Mouse (Mus musculus) lung, embryonic 15.5 days (tissue): ENCODE data around the gene Glis2. TPM values are rescaled to one million over a fixed set of nuclear protein-coding genes. Genes with fewer than 3 reads are reported as not detected.

Experiments used
- ATAC-seq: fragments of 200-750 bp; cut with Nextera tagmentation; 2 replicates; pipeline ENCODE4 v1.8.0; 2017; ENCODE audit warnings: moderate number of reproducible peaks, borderline replicate concordance; ENCODE audit not compliant: low FRiP score, low TSS enrichment; ENCODE audit errors: extremely low read depth
- H3K27ac ChIP-seq: fragments of 300-500 bp; sonication (generic); 2 replicates; pipeline ENCODE4 v1.5.1; 2015; ENCODE audit warnings: moderate library complexity, mild to moderate bottlenecking, inconsistent platforms
- H3K27me3 ChIP-seq: fragments of 300-500 bp; sonication (generic); 2 replicates; pipeline ENCODE4 v1.6.1; 2015; ENCODE audit warnings: inconsistent platforms
- H3K36me3 ChIP-seq: fragments of 300-500 bp; sonication (generic); 2 replicates; pipeline ENCODE4 v1.6.1; 2015; ENCODE audit warnings: inconsistent platforms
- H3K4me1 ChIP-seq: fragments of 300-500 bp; sonication (generic); 2 replicates; pipeline ENCODE4 v1.6.1; 2015; ENCODE audit warnings: inconsistent platforms
- H3K4me2 ChIP-seq: fragments of 300-500 bp; sonication (generic); 2 replicates; pipeline ENCODE4 v1.6.1; 2015; ENCODE audit warnings: inconsistent platforms, mild to moderate bottlenecking, moderate library complexity
- H3K4me3 ChIP-seq: fragments of 300-500 bp; sonication (generic); 2 replicates; pipeline ENCODE4 v1.5.1; 2015; ENCODE audit warnings: mild to moderate bottlenecking, inconsistent platforms
- H3K9ac ChIP-seq: fragments of 300-500 bp; sonication (generic); 2 replicates; pipeline ENCODE4 v1.6.1; 2015; ENCODE audit warnings: inconsistent platforms
- H3K9me3 ChIP-seq: fragments of 300-500 bp; sonication (generic); 2 replicates; pipeline ENCODE4 v1.6.1; 2016; ENCODE audit warnings: inconsistent platforms
- WGBS: fragments of 180-500 bp; shearing (Covaris S2); methylation state at CpG from one replicate; pipeline ENCODE4 v1.1.7; 2015; 5-methylcytosine and 5-hydroxymethylcytosine counted together
- polyA plus RNA-seq: library from polyadenylated mRNA; unstranded; fragments of >200 nt; fragmentation: Nextera tagmentation; extraction: Ambion mirVana; gene quantifications from 2 replicates; pipeline ENCODE4 v1.2.1, GENCODE M21; 2015

Gene Glis2
- polyA plus RNA-seq, result 18.5 and 24.0 TPM in 2 replicates

DNA sequence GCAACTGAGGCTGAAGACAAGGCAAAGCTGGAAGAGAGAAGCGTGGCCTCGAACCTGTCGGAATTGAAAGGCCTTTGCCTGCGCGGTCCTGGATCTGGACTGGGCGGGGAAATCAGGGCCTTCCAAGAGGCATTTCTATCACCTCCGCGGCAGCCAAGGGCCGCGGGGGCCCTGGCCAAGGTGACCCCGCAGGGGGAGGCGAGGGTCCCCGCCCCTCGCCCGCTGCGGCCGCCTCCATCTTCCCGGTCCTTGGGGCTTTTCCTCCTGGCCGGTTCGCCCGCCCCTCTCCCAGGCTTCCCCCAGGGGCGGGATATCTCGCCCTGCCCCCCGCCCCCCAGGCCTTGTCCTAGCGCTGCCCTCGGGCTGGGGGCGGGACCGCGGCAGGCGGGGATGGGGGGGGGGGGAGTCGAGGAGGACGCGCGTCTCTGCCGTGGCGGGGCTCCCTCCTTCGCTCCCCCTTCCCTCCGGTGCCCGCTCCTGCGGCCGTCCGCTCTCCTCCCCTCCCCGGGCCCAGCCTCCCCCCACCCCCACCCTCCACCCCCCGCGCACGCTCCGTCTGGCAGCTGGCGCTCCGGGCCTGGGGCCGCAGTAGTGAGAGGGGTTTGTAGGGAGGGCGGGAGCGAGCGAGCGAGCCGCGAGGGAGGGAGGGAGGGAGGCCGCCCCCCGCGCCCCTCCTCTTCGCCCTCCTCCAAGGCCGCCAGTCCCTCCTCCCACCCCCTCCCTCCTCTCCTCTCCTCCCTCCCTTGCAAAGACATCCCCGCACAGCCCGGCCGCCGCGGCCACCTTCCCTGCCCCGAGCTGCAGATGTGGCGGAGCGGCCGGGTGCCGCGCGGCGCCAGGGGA, at the start of gene Glis2:
Gene Glis2, plus strand, starts transcription at position 743 of the 843 bp plus-strand sequence.
- WGBS, result 1% methylated on average over 18 of the region's 74 CpGs
- Histone ChIP-seq H3K4me3 (peak within 1 kb of the TSS; percentile 84), H3K4me2 (peak within 1 kb of the TSS; percentile 82), H3K27ac (peak within 1 kb of the TSS; percentile 95), H3K9me3 (no peaks in the 10 kb centered on the region), H3K9ac (peak within 1 kb of the TSS; percentile 90), H3K36me3 (peaks cover 14% of the 10 kb centered on the region; the same call in 1 of the 2 replicates), H3K4me1 (peaks cover 65% of the 10 kb centered on the region), H3K27me3 (no peaks in the 10 kb centered on the region)
- peak; percentile 88 for ATAC-seq

DNA sequence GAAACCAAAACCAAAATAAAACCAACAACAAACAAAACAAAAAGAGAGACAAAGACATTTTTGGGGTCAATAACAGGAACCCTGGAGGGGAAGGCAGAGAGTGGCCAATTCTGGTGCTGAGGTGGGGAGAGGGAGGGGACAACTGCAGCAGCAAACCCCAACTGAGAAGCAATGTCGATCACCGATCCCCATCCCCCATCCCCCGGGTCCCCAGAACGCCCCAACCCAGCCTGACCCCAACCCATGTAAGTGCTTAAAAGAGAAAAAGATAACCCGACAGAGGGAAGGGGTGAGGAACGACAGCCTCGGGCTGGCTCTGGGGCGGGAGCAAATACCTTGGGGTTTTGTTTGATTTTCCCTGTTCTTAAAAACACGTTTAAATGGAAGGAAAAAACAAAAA, 49.7 kb upstream of the Glis2 start:
- Histone ChIP-seq H3K4me2 (no peak overlapping the region), H3K27ac (no peak overlapping the region), H3K27me3 (no peaks in the 10 kb centered on the region), H3K9ac (no peak overlapping the region), H3K4me3 (no peak overlapping the region), H3K4me1 (peaks cover 8% of the 10 kb centered on the region), H3K36me3 (peaks cover 34% of the 10 kb centered on the region), H3K9me3 (no peaks in the 10 kb centered on the region)
- no peak for ATAC-seq
- WGBS, result 57% methylated on average over 9 of the region's 9 CpGs

GRCm38 (mm10) chr16:4546838-4547237, 47.7 kb upstream of the Glis2 start:
- Histone ChIP-seq H3K9me3 (no peaks in the 10 kb centered on the region), H3K36me3 (peaks cover 43% of the 10 kb centered on the region), H3K27me3 (no peaks in the 10 kb centered on the region), H3K9ac (no peak overlapping the region), H3K4me2 (no peak overlapping the region), H3K4me3 (no peak overlapping the region), H3K27ac (no peak overlapping the region), H3K4me1 (peaks cover 13% of the 10 kb centered on the region; the same call in 1 of the 2 replicates)
- 91% methylated on average over 8 of the region's 8 CpGs for WGBS
- no peak for ATAC-seq

GRCm38 (mm10) chr16:4547611-4548010, 46.9 kb upstream of the Glis2 start:
- peaks cover 15% of the 10 kb centered on the region for H3K4me1 ChIP-seq
- no peak overlapping the region for H3K4me3 ChIP-seq
- peaks cover 43% of the 10 kb centered on the region for H3K36me3 ChIP-seq
- H3K27ac ChIP-seq, result no peak overlapping the region
- WGBS, result 84% methylated on average over 5 of the region's 5 CpGs
- H3K27me3 ChIP-seq, result no peaks in the 10 kb centered on the region
- no peak for ATAC-seq
- H3K4me2 ChIP-seq, result no peak overlapping the region
- no peaks in the 10 kb centered on the region for H3K9me3 ChIP-seq
- no peak overlapping the region for H3K9ac ChIP-seq

DNA sequence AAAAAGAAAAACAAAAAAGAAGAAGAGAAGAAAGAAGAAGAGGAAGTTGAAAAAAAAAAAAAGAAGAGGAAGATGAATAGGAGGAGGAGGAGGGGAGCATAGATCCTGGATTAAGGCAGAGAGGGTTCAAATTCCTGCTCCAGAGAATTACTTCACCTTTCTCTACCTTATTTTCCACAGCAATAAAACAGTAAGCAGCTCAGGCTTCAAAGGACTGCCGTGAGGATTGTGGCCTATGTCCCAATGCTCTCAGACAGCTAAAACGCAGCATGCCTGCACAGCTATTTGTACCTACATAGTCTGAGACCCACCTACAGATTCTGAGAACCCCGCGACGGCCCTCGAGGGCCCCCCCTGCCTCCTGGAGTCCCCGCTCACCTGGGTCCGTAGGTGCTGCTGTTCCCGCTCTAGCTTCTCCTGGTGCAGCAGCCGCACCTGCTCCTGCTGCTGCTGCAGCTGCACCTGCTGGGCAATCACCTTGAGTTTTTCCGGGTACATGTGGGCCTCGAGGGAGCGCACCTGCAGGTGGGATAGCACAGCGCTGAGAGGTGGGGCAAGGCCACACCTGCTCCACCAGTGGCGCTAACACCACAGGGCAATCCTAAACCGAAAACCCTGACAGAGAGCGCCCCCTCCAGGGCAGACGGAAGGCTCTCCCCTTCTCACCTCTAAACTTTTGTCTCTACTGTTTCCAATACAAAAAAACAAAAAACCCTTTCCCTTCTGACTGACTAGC, 45.4 kb upstream of the Glis2 start:
- no peak overlapping the region for H3K4me3 ChIP-seq
- peaks cover 30% of the 10 kb centered on the region for H3K4me1 ChIP-seq
- H3K27me3 ChIP-seq, result no peaks in the 10 kb centered on the region
- H3K27ac ChIP-seq, result no peak overlapping the region
- WGBS, result 86% methylated on average over 18 of the region's 18 CpGs
- H3K36me3 ChIP-seq, result peaks cover 43% of the 10 kb centered on the region
- H3K9ac ChIP-seq, result no peak overlapping the region
- H3K9me3 ChIP-seq, result no peaks in the 10 kb centered on the region
- no peak overlapping the region for H3K4me2 ChIP-seq
- ATAC-seq, result no peak

GRCm38 (mm10) chr16:4551056-4551455, 43.5 kb upstream of the Glis2 start:
- 36% methylated on average over 13 of the region's 13 CpGs for WGBS
- Histone ChIP-seq H3K27ac (no peak overlapping the region), H3K9me3 (no peaks in the 10 kb centered on the region), H3K4me2 (no peak overlapping the region), H3K27me3 (no peaks in the 10 kb centered on the region), H3K9ac (no peak overlapping the region), H3K36me3 (peaks cover 32% of the 10 kb centered on the region), H3K4me1 (peaks cover 32% of the 10 kb centered on the region), H3K4me3 (no peak overlapping the region)
- peak; percentile 21; the same call in 1 of the 2 replicates for ATAC-seq

DNA sequence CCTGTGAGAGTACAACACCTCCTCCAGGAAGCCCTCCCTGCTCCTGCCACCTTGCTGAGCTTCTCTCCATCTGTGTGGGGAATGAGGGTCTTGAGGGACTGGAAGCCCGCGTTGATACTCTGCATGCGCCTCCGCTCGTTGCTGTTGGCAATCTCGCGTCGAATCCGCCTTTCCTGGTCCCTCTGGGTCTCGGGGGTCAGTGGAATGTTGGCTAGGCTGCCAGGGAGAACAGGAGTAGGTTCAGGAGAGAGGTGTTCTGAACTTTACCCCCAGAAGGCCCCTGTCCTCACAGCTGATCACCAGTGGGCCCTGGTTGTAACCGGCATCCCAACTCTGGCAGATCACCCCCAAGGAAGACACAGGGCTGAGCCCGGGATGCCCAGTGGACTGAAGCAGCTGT, 42.6 kb upstream of the Glis2 start:
- Histone ChIP-seq H3K27ac (no peak overlapping the region), H3K36me3 (peaks cover 29% of the 10 kb centered on the region), H3K4me2 (no peak overlapping the region), H3K4me1 (peaks cover 37% of the 10 kb centered on the region), H3K9me3 (no peaks in the 10 kb centered on the region), H3K4me3 (no peak overlapping the region), H3K27me3 (no peaks in the 10 kb centered on the region), H3K9ac (no peak overlapping the region)
- WGBS, result 90% methylated on average over 12 of the region's 12 CpGs
- ATAC-seq, result no peak

- peak; percentile 57; the same call in 1 of the 2 replicates for ATAC-seq
- no peaks in the 10 kb centered on the region for H3K9me3 ChIP-seq
- peak overlapping the region; percentile 43 for H3K27ac ChIP-seq
- peaks cover 48% of the 10 kb centered on the region for H3K4me1 ChIP-seq
- peak overlapping the region; percentile 17; the same call in 1 of the 2 replicates for H3K4me2 ChIP-seq
- WGBS, result 25% methylated on average over 6 of the region's 6 CpGs
- peaks cover 21% of the 10 kb centered on the region for H3K36me3 ChIP-seq
- H3K27me3 ChIP-seq, result no peaks in the 10 kb centered on the region
- H3K9ac ChIP-seq, result no peak overlapping the region
- H3K4me3 ChIP-seq, result no peak overlapping the region
Observed at GRCm38 (mm10) chr16:4552829-4553550, 41.5 kb upstream of the Glis2 start.

DNA sequence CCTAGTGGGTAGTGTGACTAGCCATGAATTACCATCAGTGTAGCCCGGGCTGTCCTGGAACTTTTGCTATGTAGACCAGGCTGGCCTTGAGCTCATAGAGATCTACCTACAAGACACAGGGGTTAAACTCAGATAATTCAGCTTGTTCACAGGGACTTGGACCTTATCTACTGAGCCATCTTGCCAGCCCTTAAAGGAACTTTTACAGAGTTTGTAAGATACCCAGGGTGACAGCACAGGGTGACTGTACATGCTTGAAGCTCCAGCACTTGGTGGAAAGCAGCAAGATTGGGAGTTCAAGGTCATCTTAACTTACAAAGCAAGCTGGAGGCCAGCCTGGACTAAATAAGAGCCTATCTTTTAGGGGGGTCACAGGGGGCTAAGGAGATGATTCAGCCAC, 39.0 kb upstream of the Glis2 start:
- H3K36me3 ChIP-seq, result peaks cover 10% of the 10 kb centered on the region; the same call in 1 of the 2 replicates
- H3K9me3 ChIP-seq, result no peaks in the 10 kb centered on the region
- no peak overlapping the region for H3K4me2 ChIP-seq
- no peak overlapping the region for H3K4me3 ChIP-seq
- peaks cover 49% of the 10 kb centered on the region for H3K4me1 ChIP-seq
- no peaks in the 10 kb centered on the region for H3K27me3 ChIP-seq
- WGBS, result 97% methylated on average over 1 of the region's 1 CpGs
- ATAC-seq, result no peak
- no peak overlapping the region for H3K9ac ChIP-seq
- no peak overlapping the region for H3K27ac ChIP-seq

DNA sequence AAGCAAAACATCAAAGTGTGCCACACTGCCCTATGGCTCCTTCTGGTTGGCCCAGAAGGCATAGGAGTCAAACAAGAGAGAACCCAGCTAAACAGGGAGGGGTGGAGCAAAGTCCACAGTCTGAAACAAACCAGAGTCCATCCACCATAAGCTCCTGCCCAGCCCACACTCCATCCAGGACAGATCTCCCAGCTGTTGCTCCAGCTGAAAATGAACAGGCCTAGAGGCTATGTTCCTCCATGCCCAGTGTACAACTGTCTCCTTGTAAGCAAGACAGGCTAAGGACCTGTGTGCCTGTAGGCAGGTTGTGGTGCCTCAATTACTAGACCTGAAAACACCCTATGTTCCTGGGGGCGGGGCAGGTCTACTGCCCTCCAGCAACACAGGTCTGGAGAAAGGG, 37.4 kb upstream of the Glis2 start:
- Histone ChIP-seq H3K27ac (no peak overlapping the region), H3K9ac (peak overlapping the region; percentile 83; the same call in 1 of the 2 replicates), H3K36me3 (no peaks in the 10 kb centered on the region), H3K9me3 (no peaks in the 10 kb centered on the region), H3K4me3 (peak overlapping the region; percentile 86), H3K4me2 (peak overlapping the region; percentile 88), H3K27me3 (no peaks in the 10 kb centered on the region), H3K4me1 (peaks cover 44% of the 10 kb centered on the region)
- WGBS, result 79% methylated on average over 1 of the region's 1 CpGs
- no peak for ATAC-seq

GRCm38 (mm10) chr16:4557949-4558348, 36.6 kb upstream of the Glis2 start:
- Histone ChIP-seq H3K4me3 (peak overlapping the region; percentile 86), H3K36me3 (no peaks in the 10 kb centered on the region), H3K9ac (peak overlapping the region; percentile 83), H3K4me1 (peaks cover 36% of the 10 kb centered on the region), H3K27me3 (no peaks in the 10 kb centered on the region), H3K9me3 (no peaks in the 10 kb centered on the region), H3K27ac (peak overlapping the region; percentile 93), H3K4me2 (peak overlapping the region; percentile 88)
- WGBS, result under 1% methylated on average over 19 of the region's 19 CpGs
- ATAC-seq, result peak; percentile 62
